Mouse (Mus musculus): ENCODE data around the gene Jhy. TPM values are rescaled to one million over a fixed set of nuclear protein-coding genes. Genes with fewer than 3 reads are reported as not detected.
A peak's percentile ranks its signal among the peaks of the same experiment; 100 is the strongest.

Jhy gene
- total and polyA plus RNA-seq, 3 experiments: 0.10 TPM; not detected in 2

DNA sequence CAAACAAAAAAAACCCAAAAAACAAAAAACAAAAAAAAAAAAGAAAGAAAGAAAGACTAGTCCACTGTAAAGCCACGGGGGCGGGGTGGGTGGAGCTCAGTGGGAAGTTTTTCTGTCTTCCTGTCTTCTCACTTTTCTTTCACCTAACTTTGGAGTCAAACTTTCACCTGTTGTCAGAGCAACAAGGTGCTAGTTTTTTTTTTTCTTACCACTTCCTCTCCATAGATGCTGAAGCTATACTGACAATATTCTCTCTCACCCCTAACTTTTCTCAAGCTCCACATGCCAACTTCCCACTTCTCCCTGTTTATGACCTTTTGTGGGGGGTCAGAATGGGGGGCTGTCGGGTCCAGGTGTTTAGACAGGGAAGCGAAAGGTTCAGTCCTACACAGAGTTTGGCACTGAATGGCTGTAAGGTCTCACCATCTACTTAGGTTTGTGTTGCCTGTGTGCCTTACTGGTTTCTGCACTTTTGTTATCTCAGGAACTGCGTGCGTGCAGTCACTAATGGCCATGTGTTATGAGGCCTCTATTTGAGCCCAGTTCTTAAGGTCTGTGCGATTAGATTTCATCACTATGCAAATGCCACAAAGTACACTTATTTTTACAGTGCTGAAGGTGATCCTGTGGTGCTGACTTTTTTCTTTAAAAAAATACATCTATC, 33.3 kb upstream of the Jhy start:
- Histone ChIP-seq H3K27me3 (ENCODE audit: control insufficient read depth, insufficient read depth, low read length) (no peaks in the 10 kb centered on the region), H3K9ac (ENCODE audit: low read depth, low read length) (no peak overlapping the region), H3K27ac (no peak overlapping the region), H3K36me3 (ENCODE audit: control insufficient read depth, insufficient read depth, low read length) (no peaks in the 10 kb centered on the region), H3K4me3 (no peak overlapping the region), H3K79me2 (replicated peaks; ENCODE audit: control insufficient read depth, insufficient read depth, low read length) (no peaks in the 10 kb centered on the region), H3K4me1 (ENCODE audit: control insufficient read depth, insufficient read depth, low read length) (no peaks in the 10 kb centered on the region)
- no peak for DNase-seq
- WGBS: 78% methylated on average over 7 of the region's 7 CpGs
- intact Hi-C loops (cut with DNase I): no loop called here
- TF ChIP-seq POLR2A (IDR thresholded peaks at IDR 0.05; ENCODE audit: insufficient read depth, low read depth, low read length) (no peak), EP300 (IDR thresholded peaks at IDR 0.05; ENCODE audit: insufficient read depth, low read depth, low read length) (no peak), CTCF (IDR thresholded peaks at IDR 0.05) (no peak)

DNA sequence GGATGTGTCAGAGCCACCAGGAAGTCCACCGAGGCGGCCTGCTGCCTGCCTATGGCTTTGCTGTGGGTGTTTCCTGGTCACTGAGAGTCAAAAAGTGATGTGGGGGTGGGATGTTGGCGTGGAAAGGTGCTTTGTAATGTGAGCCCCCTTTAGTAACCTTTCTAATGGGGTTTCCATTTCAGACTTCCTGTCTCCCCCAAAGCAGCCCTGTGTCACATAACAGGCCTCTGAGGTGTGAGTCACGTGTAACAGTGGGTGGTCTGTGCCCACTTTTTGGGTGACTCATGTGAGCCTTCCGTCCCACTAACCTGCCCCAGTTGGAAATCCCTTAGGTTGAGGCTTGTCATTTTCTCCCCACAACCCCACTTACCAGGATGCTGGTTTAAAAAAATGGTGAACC, 30.2 kb upstream of the Jhy start:
- Histone ChIP-seq H3K4me3 (no peak overlapping the region), H3K27me3 (ENCODE audit: control insufficient read depth, insufficient read depth, low read length) (no peaks in the 10 kb centered on the region), H3K36me3 (ENCODE audit: control insufficient read depth, insufficient read depth, low read length) (no peaks in the 10 kb centered on the region), H3K79me2 (replicated peaks; ENCODE audit: control insufficient read depth, insufficient read depth, low read length) (no peaks in the 10 kb centered on the region), H3K9ac (ENCODE audit: low read depth, low read length) (no peak overlapping the region), H3K4me1 (ENCODE audit: control insufficient read depth, insufficient read depth, low read length) (no peaks in the 10 kb centered on the region), H3K27ac (no peak overlapping the region)
- DNase-seq: no peak
- intact Hi-C loops (cut with DNase I): loop anchor here (5.0 kb wide), 1 partner anchor 48 kb away; no protein-coding TSS in a partner anchor
- TF ChIP-seq EP300 (IDR thresholded peaks at IDR 0.05; ENCODE audit: insufficient read depth, low read depth, low read length) (no peak), POLR2A (IDR thresholded peaks at IDR 0.05; ENCODE audit: insufficient read depth, low read depth, low read length) (no peak), CTCF (IDR thresholded peaks at IDR 0.05) (no peak)
- WGBS: 68% methylated on average over 5 of the region's 5 CpGs

DNA sequence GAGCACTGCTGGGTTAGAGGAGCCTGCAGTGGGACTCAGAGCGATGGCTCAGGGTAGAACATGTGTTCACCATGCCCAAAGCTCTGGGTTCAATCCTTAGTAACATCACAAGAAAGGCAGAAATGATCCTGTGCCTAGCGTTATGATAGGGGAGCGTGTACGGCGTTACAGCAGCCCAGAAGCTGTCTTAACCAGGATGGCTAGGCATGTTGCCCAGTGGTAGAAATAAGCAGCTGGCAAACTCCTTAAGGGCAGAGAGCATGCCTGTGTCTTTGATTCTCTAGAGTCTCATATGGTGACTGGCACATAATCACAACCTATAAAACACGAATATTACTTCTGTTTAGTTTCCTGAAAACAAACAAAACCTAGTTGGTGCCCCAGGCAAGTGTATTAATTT, 27.6 kb upstream of the Jhy start:
- H3K9ac ChIP-seq (ENCODE audit: low read depth, low read length): no peak overlapping the region
- no peaks in the 10 kb centered on the region for H3K27me3 ChIP-seq (ENCODE audit: control insufficient read depth, insufficient read depth, low read length)
- no peaks in the 10 kb centered on the region for H3K79me2 ChIP-seq (replicated peaks; ENCODE audit: control insufficient read depth, insufficient read depth, low read length)
- WGBS: 84% methylated on average over 6 of the region's 6 CpGs
- DNase-seq: no peak
- H3K36me3 ChIP-seq (ENCODE audit: control insufficient read depth, insufficient read depth, low read length): no peaks in the 10 kb centered on the region
- no peak overlapping the region for H3K27ac ChIP-seq
- H3K4me1 ChIP-seq (ENCODE audit: control insufficient read depth, insufficient read depth, low read length): no peaks in the 10 kb centered on the region
- intact Hi-C loops (cut with DNase I): loop anchor here (2.0 to 5.0 kb wide), 2 partner anchors 51 to 191 kb away; no protein-coding TSS in a partner anchor
- no peak for TF ChIP-seq POLR2A (IDR thresholded peaks at IDR 0.05; ENCODE audit: insufficient read depth, low read depth, low read length)
- TF ChIP-seq CTCF (IDR thresholded peaks at IDR 0.05): no peak
- no peak for TF ChIP-seq EP300 (IDR thresholded peaks at IDR 0.05; ENCODE audit: insufficient read depth, low read depth, low read length)
- no peak overlapping the region for H3K4me3 ChIP-seq

DNA sequence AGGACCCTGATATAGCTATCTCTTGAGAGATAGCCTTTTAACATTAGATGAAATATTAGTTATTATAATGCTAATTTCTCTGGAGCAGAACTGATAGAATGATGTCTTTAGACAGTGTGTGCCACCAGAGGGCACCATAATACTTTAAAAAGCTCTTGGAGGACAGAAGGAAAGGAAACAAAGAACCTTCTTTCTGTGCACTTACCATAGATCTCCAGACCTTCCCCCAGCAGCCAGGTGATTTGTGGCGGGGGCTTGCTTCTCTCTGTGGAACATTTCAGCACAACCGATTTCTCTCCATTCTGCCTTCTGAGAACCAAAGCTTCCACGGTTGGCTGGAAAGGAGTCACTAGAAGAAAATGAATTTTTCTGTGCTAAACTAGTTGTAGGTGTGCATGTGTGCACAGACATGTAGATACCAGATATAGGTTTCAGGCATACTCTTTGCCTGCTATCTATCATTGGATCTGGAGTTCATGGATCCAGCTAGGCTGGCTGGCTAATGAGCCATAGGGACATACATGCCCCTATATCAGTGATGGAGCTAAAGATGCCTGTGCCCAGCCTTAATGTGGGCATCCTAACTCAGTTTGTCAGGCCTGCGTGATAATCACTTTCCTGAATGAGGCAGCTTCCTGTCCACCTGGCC, 26.1 kb upstream of the Jhy start:
- DNase-seq: peak in 1 of 2 experiments; percentile 7
- 42% methylated on average over 4 of the region's 4 CpGs for WGBS
- H3K27me3 ChIP-seq (ENCODE audit: control insufficient read depth, insufficient read depth, low read length): no peaks in the 10 kb centered on the region
- no peak overlapping the region for H3K4me3 ChIP-seq
- no peak overlapping the region for H3K9ac ChIP-seq (ENCODE audit: low read depth, low read length)
- H3K79me2 ChIP-seq (replicated peaks; ENCODE audit: control insufficient read depth, insufficient read depth, low read length): no peaks in the 10 kb centered on the region
- intact Hi-C loops (cut with DNase I): loop anchor here (1.0 to 5.0 kb wide), 3 partner anchors 52 to 201 kb away; no protein-coding TSS in a partner anchor
- peak; percentile 78 for TF ChIP-seq CTCF (IDR thresholded peaks at IDR 0.05)
- no peak for TF ChIP-seq EP300 (IDR thresholded peaks at IDR 0.05; ENCODE audit: insufficient read depth, low read depth, low read length)
- no peak for TF ChIP-seq POLR2A (IDR thresholded peaks at IDR 0.05; ENCODE audit: insufficient read depth, low read depth, low read length)
- H3K36me3 ChIP-seq (ENCODE audit: control insufficient read depth, insufficient read depth, low read length): no peaks in the 10 kb centered on the region
- no peaks in the 10 kb centered on the region for H3K4me1 ChIP-seq (ENCODE audit: control insufficient read depth, insufficient read depth, low read length)
- no peak overlapping the region for H3K27ac ChIP-seq

DNA sequence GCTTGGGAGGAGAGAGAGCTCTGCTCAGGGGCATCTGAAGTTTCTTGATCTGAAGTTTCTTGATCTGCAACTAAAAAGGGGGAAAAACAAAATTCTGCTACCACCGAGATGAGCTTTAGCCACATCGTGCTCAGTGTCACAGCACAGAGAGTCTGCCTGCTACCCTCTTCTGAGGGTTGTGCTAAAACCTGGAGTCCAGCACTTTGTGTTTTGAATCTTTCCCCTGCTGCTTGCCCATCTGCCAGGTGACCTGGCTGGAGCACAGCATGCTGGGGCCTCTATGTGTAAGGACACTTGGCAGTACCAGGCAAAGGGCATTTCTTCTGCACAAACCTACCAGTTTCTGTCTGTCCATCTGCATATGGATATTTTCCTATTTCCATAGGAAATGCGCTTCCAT, 20.4 kb upstream of the Jhy start:
- Histone ChIP-seq H3K79me2 (replicated peaks; ENCODE audit: control insufficient read depth, insufficient read depth, low read length) (no peaks in the 10 kb centered on the region), H3K27me3 (ENCODE audit: control insufficient read depth, insufficient read depth, low read length) (no peaks in the 10 kb centered on the region), H3K4me3 (no peak overlapping the region), H3K4me1 (ENCODE audit: control insufficient read depth, insufficient read depth, low read length) (no peaks in the 10 kb centered on the region), H3K9ac (ENCODE audit: low read depth, low read length) (no peak overlapping the region), H3K27ac (no peak overlapping the region), H3K36me3 (ENCODE audit: control insufficient read depth, insufficient read depth, low read length) (no peaks in the 10 kb centered on the region)
- TF ChIP-seq EP300 (IDR thresholded peaks at IDR 0.05; ENCODE audit: insufficient read depth, low read depth, low read length) (no peak), CTCF (IDR thresholded peaks at IDR 0.05) (no peak), POLR2A (IDR thresholded peaks at IDR 0.05; ENCODE audit: insufficient read depth, low read depth, low read length) (no peak)
- DNase-seq: no peak
- WGBS: 68% methylated on average over 3 of the region's 3 CpGs
- intact Hi-C loops (cut with DNase I): no loop called here

DNA sequence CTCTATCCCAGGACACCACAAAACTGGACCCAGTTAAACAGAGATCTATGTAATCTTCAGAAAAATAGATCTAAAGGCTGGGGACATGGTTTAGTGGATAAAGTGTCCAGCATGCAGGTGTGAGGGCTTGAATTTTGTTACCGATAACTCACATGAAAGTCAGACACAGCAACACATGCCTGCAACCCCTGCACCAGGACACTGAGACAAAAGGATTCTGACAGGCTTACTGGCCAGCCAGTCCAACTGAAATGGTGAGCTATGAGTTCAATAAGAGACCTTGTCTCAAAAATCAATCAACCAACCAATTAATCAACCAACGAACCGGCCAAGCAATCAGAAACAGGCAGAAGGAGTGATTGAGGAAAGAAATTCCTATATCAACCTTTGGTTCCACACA, 19.8 kb upstream of the Jhy start:
- H3K27me3 ChIP-seq (ENCODE audit: control insufficient read depth, insufficient read depth, low read length): no peaks in the 10 kb centered on the region
- H3K4me1 ChIP-seq (ENCODE audit: control insufficient read depth, insufficient read depth, low read length): no peaks in the 10 kb centered on the region
- no peak overlapping the region for H3K9ac ChIP-seq (ENCODE audit: low read depth, low read length)
- intact Hi-C loops (cut with DNase I): no loop called here
- TF ChIP-seq POLR2A (IDR thresholded peaks at IDR 0.05; ENCODE audit: insufficient read depth, low read depth, low read length) (no peak), CTCF (IDR thresholded peaks at IDR 0.05) (no peak), EP300 (IDR thresholded peaks at IDR 0.05; ENCODE audit: insufficient read depth, low read depth, low read length) (no peak)
- H3K27ac ChIP-seq: no peak overlapping the region
- no peak for DNase-seq
- WGBS: 85% methylated on average over 3 of the region's 3 CpGs
- H3K79me2 ChIP-seq (replicated peaks; ENCODE audit: control insufficient read depth, insufficient read depth, low read length): no peaks in the 10 kb centered on the region
- H3K4me3 ChIP-seq: no peak overlapping the region
- H3K36me3 ChIP-seq (ENCODE audit: control insufficient read depth, insufficient read depth, low read length): no peaks in the 10 kb centered on the region
